Mouse (Mus musculus): ENCODE data around the gene Gm49450. TPM values are rescaled to one million over a fixed set of nuclear protein-coding genes. Genes with fewer than 3 reads are reported as not detected.

Gm49450 gene
- total RNA-seq, 2 experiments from 2014 or later, result not detected

GRCm38 (mm10) chr15:98891198-98891742, 62.1 kb downstream of the Gm49450 start:
- DNase-seq, result no peak

- no peak for DNase-seq
These were observed 65.8 kb downstream of the Gm49450 start for GRCm38 (mm10) chr15:98887526-98887925.

GRCm38 (mm10) chr15:98886667-98887387, 66.5 kb downstream of the Gm49450 start:
- no peak for DNase-seq

- DNase-seq, result no peak
These were observed 69.2 kb downstream of the Gm49450 start for GRCm38 (mm10) chr15:98884106-98884505.

GRCm38 (mm10) chr15:98883661-98884060, 69.7 kb downstream of the Gm49450 start:
- DNase-seq, result no peak

Other genes with a start within 250 kb of the Gm49450 start
- gene Ccdc65, start 245.3 kb downstream of the Gm49450 start, total RNA-seq (2021), result not detected
- 1 to 10 TPM; 2.7 to 3.5 TPM for gene Fkbp11, start 225.4 kb downstream of the Gm49450 start, total RNA-seq (2021)
- 10 to 100 TPM in 1 of 2 experiments, 1 to 10 TPM in 1; 8.3 to 10.4 TPM for gene Arf3, start 190.3 kb downstream of the Gm49450 start, total RNA-seq (2021)
- gene Wnt10b, start 175.4 kb downstream of the Gm49450 start, total RNA-seq (2021), result 1 to 10 TPM in 1 of 2 experiments, under 1 TPM in 1; 0.79 to 1.7 TPM
- gene Wnt1, start 163.7 kb downstream of the Gm49450 start, total RNA-seq (2021), result not detected
- gene Ddn, start 144.1 kb downstream of the Gm49450 start, total RNA-seq (2021), result under 1 TPM; 0.38 to 0.74 TPM
- gene Prkag1, start 122.0 kb downstream of the Gm49450 start, total RNA-seq (2021), result 10 to 100 TPM; 43.6 to 43.9 TPM
- gene Kmt2d, start 82.3 kb downstream of the Gm49450 start, total RNA-seq (2021), result 10 to 100 TPM; 36.6 to 43.5 TPM
- gene Rhebl1, start 59.0 kb downstream of the Gm49450 start, total RNA-seq (2021), result 1 to 10 TPM; 2.5 to 2.9 TPM
- gene Dhh, start 55.0 kb downstream of the Gm49450 start, total RNA-seq (2021), result 1 to 10 TPM; 1.2 to 2.3 TPM
- 1 to 10 TPM; 6.1 to 6.6 TPM for gene Lmbr1l, start 35.3 kb downstream of the Gm49450 start, total RNA-seq (2021)
- 10 to 100 TPM; 36.4 to 44.5 TPM for gene Tuba1b, start 19.0 kb downstream of the Gm49450 start, total RNA-seq (2021)
- 10 to 100 TPM; 43.5 to 52.6 TPM for gene Tuba1a, start 152 bp upstream of the Gm49450 start, total RNA-seq (2021)
- gene Tuba1c, start 76.3 kb upstream of the Gm49450 start, total RNA-seq (2021), result 10 to 100 TPM in 1 of 2 experiments, 1 to 10 TPM in 1; 7.1 to 10.7 TPM
- gene Prph, start 101.6 kb upstream of the Gm49450 start, total RNA-seq (2021), result 1 to 10 TPM in 1 of 2 experiments, under 1 TPM in 1; 0.75 to 1.4 TPM
- gene Troap, start 121.0 kb upstream of the Gm49450 start, total RNA-seq (2021), result under 1 TPM in 1 of 2 experiments, not detected in 1; 0.49 TPM
- gene C1ql4, start 134.3 kb upstream of the Gm49450 start, total RNA-seq (2021), result not detected
- under 1 TPM in 1 of 2 experiments, not detected in 1; 0.16 TPM for gene Dnajc22, start 139.6 kb upstream of the Gm49450 start, total RNA-seq (2021)
- 1 to 10 TPM; 4.5 to 4.6 TPM for gene Spats2, start 172.4 kb upstream of the Gm49450 start, total RNA-seq (2021)